Mouse (Mus musculus): ENCODE results near the gene Six3. TPM values are rescaled to one million over a fixed set of nuclear protein-coding genes. Genes with fewer than 3 reads are reported as not detected.

Gene Six3
- not detected for total RNA-seq (2023)

GRCm38 (mm10) chr17:85613266-85613860 is at the start of gene Six3:
TSS of gene Six3 (plus strand) at chr17:85613608.

Other genes with a start within 250 kb of the Six3 start
- gene Six2, start 74.7 kb downstream of the Six3 start, total RNA-seq (2023) = not detected

Measured in B cell, adult 67 days (primary cell).